Mouse (Mus musculus) ZHBTc4 (cell line): Measurements from ENCODE around the gene Taok3.
A peak's percentile ranks its signal among the peaks of the same experiment; 100 is the strongest.

Source experiments
- DNase-seq: peaks from one replicate; pipeline ENCODE4 v3.0.0-alpha.2; 2011; ENCODE audit warnings: low read depth, low spot score

Taok3 gene

DNA sequence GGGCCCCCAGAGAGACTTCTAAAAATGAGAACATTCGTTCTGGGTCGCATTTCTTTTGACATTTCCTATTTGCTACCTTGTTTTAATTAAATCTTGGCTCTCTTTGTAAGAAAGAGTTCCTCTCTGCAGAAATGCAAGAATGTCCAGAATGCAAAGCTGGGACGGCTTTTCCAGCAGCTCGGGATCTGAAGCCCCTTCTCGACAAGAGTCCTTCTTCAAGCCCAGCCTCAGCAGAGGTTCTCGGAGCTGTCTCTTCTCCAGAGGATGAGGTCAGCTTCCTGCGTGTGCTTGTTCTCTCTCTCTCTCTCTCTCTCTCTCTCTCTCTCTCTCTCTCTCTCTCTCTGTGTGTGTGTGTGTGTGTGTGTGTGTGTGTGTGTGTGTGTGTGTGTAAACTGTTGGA, 2.2 kb upstream of the Taok3 start:
- no peak for DNase-seq

DNA sequence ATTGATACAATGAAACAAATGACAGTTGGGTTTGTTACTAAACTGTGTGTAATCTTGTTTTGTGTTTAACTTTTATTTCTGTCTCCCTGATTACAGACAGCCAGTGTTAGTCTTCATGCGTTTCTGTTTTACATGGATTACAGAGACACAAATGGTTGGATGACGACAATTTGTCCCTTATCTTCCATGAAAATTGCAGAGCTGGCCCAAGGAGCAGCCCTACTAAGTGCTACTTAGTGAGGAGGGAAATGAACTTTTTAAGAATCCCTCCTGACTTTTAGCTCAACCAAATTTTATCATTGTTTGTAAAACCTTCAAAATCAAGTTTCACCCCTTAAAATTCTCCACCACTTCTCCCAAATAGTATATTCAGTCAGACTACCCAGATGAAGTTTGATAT, 1.7 kb upstream of the Taok3 start:
- no peak for DNase-seq

DNA sequence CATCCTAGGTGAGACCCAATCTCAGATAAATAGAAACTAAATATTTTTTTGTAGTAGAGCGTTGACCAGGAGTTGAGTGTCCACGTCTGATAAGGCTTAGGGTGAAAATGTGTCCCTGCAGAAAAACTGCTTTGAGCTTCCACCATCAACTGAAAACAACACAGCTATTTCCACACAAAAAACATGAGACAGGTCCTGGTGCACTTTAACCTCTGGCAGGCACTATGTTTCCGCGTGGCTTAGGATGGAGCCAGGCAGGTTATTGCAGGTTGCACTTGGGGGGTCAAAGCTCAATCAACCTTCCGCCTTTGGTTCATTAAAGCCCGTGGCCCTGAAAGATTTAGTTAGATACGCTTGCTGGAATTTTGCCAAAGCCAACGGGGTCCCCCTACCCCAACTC, 1.1 kb upstream of the Taok3 start:
- no peak for DNase-seq

DNA sequence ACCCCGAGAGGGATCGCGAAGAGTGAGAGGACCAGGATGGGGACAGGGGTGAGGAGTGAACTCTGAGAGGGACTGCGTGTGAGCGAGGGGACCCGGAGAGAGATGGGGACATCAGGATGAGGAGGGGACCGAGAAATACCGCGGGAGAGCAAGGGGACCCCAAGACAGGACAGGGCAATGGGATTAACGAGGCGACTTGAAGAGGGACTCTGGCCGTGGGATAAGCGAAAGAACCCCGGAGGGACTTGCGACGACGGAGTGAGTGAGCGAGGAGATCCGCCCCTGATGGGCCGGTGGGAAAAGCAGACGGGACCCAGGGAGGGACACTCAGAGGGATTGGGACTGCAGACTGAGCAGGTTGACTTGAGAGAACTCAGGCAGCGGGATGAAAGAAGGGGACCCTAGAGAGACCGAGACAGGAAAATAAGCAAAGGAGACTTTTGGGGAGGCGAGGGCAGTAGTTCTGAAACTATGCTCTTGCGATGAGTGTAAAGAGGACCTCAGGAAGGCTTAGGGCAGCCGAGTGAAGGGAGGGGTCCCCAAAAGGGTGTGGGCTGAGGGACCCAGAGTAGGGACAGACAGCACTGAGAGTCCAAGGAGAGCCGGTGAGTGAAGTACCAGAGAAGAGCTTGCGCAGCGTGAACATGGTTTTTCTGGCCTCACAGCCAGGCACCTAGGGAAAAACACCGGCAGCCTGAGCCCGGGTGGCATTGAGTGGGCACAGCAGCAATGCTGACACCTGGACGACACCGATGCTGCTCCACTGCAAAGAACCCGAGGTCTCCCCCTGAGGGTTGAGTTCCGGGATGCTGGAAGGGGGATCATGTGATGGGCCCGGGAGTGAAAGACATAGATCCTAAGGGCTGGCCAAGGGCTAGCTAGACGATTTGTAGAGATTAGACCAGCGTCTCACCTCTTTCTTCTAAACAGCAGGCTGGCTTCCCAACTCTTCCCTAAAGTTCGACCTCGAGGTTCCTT, 849 bp downstream of the Taok3 start:
- no peak for DNase-seq

DNA sequence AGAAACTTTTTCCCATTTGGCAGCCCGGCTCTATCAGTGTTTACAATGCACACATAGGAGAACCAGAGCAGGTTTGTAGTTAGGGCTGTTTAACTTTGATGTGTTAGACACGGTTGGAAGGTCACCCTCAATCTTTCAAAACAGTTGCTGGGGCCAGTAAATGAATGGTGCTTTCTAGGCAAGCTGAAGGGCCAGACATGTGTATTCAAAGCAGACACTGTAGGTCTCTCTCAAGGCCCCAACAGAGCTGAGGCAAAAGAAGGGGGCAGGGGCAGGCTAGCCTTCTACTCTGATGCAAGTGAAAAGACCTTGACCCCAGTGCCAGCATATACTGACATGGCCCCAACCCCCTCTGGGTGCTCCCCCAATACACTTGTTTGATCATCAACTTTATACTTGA, 1.7 kb downstream of the Taok3 start:
- DNase-seq, result no peak

DNA sequence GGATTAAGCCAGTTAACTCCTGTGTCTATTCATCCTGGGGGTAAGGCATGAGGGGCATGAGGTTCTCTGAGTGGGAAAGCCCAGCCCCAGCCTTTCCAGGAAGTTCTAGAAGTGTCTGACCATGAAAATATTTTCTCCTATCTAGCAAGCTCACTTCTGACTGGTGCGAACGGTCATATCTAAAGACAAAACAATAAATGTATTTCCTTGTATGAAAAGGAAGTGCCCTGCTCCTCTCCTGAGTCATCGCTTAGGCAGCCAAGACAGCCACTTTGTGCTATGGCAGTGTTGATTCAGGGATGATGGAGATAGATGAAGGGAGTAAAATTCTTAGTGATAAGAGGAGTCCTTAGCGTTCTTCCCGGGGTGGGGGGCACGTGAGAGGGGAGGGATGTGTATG, 3.2 kb downstream of the Taok3 start:
- DNase-seq, result no peak

DNA sequence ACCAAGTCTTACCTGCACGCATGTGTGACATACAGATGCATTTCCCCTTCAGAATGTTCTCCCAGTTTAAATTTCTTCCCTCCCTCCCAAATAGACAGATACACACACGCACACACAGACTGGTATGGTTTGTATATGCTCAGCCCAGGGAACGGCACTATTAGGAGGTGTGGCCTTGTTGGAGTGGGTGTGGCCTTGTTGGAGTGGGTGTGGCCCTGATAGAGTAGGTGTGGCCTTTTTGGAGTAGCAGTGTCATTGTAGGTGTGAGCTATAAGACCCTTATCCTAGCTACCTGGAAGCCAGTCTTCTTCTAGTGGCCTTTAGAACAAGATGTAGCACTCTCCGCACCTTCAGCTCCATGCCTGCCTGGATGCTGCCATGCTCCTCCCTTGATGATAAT, 3.9 kb downstream of the Taok3 start:
- peak; percentile 56 for DNase-seq

DNA sequence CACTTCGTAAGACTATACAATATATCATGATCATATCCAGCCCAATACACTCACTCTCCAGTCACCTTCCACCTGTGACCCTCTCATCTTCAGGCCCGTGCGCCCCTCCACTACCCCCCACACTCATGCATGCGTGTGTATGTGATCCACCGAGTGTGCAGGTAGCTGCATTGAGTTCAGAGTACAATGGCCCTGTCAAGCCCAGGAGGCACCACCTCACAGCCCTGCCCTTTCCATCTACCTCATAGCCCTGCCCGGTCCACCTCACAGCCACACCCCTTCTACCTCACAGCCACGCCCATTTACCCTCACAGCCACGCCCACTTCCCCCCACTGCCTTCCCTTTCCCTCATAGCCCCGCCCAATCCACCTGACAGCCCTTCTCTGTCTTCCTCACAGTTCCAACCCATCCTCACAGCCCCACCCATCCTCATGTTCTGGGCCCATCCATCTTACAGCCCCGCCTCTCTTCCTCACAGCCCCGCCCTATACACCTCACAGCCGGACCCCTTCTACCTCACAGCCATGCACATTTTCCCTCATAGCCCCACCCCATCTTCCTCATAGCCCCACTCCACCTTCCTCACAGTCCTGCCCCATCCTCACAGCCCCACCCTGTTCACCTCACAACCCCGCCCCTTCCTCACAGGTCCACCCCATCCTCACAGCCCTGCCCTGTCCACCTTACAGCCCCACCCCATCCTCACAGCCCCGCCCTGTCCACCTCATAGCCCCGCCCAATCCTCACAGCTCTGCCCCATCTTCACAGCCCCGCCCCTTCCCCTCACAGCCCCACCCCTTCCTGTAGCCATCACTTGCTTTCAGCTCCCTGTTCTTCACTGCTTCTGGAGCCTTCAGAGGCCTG, 5.8 kb downstream of the Taok3 start:
- DNase-seq, result peak; percentile 94

DNA sequence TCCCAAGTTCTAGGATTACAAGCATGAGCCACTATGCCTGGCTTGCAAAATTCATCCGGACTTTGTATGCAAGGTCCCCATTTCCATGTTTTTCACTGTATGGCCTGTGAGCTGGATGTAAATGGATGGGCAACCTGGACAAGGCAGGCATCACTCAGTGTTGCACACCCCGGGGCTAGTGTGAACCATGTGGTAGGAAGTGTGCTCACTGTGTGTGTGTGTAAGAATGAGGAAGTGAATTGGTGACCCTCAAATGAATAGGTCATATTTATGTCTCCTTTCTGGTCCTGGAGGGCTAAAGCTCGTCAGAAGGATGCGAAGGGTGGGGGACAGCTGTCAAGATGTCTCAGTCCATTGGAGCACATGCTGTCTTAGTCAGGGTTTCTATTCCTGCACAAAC, 7.1 kb downstream of the Taok3 start:
- no peak for DNase-seq

DNA sequence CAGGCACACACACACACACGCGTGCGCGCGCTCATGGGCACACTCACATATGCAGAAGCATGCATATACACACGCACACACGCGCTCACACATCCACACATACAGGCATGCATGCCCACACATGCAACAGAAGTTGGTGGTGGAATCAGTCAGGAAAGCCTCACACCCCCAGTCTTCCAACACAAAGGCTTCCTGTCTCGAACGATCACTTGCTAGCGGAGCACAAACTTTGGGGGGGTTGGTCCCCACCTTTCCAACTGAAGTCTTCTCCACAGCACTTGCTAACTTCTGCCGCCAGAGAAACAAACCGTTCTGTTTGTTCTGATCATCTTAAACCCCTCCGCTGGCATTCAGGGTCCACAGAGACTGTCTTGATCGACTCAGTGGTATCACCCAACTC, 10.8 kb downstream of the Taok3 start:
- no peak for DNase-seq

DNA sequence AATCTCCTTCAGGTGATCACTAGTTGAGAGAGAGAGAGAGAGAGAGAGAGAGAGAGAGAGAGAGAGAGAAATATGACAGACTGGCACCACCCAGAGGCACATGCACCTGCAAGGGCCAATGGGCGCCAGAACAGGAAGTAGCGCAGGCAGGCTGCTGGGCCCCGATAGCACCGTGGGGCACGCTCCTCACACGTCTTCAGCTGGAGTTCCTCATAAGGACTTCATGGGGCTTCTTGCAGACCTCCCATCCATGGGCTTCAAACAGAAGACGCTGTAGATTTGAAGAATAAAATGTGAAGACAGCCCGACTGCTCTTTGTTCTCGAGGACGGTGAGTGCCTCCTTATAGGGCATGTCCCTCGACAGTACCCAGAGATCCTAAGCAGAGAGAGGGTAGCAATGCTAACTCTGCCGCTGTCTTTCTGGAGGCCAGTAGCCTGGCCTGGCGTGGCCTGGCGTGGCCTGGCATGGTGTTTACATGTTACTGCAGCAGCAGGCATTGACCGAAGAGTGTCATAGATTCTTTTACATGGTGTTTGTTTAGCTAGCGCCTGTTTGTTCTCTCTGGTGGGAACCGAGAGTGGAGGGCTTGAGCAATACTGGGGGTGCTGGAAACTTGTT, 13.6 kb downstream of the Taok3 start:
- no peak for DNase-seq

DNA sequence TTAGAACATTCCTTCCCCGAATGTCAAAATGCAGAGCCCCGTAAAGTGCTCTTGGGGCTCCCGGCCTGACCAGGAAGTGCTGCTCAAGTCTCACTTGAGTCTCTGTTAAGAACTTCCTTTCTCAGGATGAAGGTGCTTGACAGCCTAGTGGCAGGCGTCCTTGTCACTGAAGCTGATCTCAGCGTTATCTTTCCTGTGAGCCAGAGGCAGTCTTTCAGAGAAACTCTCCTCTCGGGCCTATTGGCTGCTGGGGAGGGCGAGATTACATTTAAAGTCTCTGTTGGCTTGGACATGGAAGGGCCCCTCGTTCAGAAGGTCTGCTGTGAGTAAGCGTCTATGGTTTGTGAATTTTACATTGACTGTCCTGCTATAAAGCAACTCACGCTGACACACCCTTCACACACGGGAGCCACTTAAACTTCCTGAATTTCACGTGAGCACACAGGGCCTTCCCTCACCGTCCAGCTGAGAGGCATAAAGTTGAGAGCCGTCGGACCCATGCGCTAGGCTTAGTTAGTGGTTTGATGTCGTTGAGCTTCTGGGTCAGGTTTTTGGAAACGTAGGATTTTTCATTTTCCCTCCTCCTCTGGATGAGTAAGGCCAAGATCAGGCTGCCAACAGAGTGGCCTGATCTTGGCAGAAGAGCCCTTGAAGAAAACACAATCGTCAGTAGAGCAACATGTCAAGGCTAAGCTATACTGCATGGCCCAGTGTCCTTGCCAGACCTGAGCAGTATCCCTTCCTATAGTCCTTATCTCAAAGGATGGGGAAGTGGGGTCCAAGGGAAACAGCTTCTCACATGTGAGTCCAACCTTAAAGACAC, 14.3 kb downstream of the Taok3 start:
- no peak for DNase-seq

DNA sequence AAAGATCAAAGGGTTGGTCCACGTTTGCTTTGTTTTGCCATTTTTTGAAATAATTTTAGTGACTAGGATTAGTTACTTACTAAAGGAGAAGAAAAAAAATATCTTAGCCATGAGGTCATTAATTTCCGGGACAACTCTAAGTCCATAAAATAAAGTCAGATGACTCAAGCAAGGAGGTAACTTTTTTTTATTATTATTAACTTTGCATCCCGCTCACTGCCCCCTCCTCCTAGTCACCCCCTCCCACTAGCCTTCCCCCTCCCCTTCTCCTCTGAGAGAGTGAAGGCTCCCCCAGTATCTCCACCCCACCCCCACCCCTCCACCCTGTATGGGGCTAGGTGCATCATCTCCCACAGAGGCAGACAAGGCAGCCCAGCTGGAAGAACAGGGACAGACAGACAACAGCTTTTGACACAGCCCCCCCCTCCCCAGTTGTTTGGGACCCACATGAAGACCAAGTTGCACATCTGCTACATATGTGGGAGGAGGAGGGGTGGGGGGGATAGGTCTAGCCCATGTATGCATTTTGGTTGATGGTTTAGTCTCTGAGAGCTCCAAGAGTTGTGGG, 15.0 kb downstream of the Taok3 start:
- DNase-seq, result no peak

DNA sequence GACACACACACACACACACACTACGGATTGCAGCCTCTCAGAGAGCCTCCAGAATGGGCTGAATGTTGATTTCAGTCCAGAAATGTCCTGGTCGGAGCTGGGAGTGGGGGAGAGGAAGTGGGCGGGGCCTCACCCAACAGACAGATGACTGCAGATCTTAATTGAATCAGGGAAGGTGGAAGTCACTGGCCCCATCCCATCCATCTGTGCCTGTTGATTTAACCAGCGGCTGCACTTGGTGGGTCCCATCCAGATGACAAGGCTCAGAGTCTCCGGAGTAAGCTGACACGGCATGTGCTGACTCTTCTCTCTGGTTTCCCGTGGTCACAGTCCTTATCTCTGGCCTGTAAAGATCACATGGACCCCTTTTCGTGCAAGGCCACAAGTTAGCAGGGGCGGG, 15.9 kb downstream of the Taok3 start:
- DNase-seq, result peak; percentile 52

DNA sequence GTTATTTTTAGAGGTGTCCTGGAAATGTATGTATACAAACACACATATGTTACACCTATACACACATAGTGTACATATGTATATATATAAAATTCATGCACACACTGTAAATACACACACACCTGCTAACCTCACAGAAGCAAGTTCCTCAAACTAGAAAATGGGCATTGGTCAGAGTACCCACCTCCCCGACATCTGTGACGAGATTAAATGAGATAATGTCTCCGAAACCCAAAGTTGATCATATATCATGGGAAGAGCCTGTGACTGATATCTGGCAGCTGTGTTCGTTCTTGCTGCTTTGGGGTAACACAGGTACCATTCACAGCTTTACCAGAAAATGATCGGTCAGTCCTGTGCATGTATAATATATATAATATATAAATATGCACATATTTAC, 16.6 kb downstream of the Taok3 start:
- no peak for DNase-seq

DNA sequence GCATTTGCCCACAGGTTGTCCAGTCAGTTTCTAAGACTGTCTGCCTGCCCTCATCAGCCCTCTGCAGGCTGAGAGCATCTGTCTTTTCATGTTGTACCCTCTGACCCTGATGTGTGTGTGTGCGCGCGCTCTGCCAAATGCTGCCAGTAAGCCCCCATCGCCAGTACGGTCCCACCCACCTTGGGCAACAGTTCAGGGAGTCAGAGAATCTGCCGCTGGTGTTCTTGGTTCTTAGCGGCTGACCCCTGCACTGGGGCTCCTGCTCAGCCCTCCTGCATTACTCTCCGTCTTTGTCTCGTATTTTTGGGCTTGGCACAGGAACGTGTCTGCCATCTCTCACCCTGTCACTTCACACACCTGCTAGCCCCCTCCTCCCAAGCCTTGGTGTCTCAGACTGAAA, 17.1 kb downstream of the Taok3 start:
- no peak for DNase-seq

DNA sequence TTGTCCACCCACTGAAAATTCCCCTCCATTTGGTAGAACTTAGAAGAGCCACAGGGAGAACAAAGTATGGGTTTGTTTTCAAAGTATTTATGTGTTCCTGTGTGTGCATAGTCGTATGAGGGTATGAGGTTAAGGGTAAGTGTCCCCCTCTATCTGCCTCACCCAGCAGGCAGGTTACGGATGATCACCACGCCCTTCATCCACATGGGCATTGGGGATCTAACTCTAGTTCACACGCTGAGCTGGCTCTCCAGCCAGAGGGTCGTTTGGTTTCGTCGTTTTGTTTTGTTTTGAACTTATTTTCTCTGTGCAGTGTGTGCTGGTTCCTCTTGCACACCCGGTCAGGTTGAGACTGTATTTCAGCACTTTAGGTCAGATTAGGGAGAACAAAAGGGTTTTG, 17.7 kb downstream of the Taok3 start:
- no peak for DNase-seq

DNA sequence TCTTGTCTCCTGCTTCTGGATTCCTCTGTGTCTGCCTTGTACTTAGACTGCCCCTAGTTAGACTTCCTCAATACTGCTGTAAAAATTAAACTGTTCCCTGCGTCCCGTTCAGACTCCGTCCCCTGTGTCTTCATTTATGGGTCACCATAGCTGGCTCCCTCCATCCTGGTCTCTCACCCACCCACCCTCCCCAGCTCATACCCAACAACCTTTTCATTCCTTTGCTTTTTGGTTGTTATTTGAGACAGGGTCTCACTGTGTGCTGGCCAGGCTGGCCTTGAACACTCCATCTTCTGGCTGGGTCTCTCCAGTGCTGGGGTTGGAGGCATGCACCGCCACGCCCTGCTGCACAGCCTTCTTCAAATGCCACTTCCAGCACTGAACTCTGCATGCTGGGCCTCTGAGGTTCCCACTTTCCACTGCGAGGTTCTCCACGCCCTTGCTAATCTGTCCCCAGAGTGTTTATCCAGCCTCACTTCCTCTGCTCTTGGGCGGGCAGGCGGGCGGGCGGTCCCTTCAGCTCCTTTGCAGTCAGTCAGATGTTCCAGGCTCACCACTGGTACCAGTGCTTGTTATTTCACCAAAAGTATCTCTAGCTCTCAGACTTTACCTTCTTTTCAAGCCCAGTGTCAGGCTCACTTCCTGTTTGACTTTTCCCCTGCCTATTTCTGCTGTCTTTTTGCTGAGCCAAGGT, 18.5 kb downstream of the Taok3 start:
- peak; percentile 36 for DNase-seq

DNA sequence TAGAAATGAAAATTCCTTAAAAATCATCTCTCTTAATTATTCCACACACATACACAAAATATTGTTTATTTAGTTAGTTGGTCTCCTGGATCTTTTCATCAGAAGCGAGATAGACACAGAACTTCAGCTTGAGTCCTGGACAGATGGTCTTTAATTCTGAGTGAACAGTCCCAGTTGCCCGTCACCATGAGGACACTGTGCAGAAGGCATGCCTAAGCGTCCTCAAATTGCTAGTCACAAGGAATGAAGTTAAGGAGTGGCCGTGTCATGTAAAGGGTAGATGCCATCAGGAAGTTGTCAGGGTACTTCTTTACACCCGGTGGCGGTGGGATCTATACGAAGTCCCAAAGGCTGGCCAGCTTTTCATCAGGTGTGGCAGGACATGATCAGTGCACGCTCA, 19.9 kb downstream of the Taok3 start:
- peak; percentile 51 for DNase-seq

DNA sequence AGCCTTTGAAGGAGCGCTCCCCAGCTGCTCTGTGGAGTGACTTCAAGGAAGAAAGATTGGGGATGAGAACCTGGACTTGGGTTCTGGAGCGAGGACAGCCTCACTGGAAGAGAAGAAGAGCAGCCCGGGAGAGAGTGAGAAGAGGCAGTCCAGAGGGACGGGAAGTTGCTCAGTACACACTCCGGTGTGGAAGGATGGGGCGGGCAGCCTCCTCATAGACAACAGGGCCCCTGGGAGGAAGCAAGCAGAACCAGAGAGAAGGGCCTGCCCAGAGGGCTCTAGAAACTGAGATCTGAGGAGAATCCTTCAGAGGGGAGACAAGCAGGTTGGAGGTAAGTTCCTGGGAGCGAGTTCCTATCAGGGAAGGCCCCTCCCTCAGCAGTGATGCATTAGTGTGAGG, 20.4 kb downstream of the Taok3 start:
- no peak for DNase-seq
